Mouse (Mus musculus): ENCODE data around the gene Slc26a3.
A peak's percentile ranks its signal among the peaks of the same experiment; 100 is the strongest.

Gene Slc26a3

DNA sequence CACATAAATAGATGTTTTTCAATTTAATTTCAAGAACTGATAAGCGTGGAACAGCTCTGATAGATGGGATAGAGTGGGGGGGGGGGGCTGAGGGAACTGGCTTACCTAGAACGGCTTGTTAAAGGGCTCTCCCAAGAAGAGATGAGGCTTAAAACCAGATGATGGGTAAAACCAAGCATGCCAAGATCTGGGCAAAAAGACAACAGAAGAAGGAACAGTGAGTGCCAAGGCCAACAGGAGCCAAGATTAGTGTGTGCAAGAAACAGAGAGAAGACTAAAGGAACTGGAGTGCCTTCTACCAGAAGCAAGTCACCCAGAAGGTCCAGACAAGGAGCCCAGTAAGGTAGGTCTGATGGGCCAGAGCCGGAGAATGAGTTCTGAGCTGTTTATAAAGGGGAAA lies at the start of gene Slc26a3:
Gene Slc26a3 (plus strand): TSS at position 301 of the 400 bp plus-strand sequence.
- no peak for DNase-seq (ENCODE audit: low spot score)

DNA sequence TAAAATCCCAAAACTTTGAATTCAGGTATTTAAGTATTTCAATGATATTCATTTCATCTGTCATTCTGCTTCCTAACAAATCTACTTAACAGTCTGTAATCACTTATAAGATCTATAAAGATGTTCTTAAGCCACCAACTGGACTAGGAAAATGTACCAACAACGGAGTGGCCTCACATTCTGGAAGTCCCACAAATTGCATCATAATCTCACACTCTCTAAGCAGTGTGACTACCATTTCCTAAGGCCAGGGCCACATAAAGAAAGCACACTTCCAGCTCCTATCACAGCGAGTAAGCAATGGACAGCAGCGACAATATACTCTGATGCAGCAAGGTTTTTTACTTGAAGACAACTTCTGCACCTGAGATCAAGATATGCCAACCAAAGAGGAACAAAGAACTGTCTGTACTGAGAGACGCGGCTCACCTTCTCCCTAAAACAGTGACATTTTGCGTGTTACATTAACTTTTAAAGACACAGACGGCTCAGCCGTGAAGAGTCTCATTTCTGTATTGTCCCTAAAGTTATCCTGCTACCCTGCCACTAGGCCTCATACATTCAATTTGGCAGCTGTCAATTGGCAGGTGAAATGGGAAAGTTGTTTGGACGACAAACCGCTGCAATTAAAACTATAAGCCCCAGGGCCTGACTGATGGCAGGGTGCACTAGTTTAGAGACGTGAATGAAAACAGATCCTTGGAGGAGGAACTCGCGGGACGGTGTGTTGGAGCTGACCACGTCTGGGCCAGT lies 40.3 kb upstream of the Slc26a3 start:
- no peak for DNase-seq (ENCODE audit: low spot score)

DNA sequence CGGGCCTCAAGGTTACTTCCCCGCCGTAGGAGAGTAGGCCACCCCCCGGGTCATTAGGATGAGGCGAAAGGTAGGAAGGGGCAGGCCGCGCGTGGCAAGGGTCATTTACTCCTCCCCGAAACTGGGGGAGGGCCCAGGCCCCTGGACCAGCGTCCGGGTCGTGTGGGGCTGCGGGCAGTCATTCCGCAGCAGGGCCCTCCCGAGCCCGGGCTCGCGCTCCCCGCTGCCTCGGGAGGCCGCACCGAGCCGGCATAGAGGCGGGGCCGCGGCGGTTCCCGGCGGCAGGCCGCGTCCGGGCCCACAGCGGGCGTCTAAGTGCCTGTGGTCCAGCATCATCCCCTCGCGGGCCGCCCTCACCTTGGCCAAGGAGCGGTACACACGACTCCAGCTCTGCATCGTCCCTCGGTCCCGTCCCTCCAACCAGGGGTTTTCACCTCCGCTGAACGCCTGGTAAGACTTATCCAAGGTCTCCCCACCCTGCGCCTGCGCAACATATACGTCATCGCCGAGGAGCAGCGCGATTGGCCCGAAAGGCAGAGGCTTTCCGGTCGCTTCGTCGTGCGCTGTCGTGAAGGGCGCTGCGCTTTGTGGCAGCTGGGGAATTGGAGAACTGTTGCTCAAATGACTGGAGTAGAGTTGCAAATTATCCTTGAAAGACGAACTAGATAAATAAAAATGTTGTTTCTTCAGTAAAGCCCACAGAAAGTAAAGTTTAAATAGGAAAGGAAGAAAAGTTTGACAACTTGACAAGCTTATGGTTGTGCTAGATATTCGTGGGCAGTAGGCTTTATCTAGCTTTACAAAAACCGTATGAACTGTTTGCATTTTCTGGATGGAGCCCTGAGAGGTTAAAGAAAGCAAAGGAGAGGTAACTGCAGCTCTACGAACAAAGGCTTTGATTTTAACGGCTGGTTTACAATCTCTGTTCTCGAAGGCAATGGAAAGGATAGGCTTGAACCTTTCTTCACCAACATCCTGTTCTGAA lies 39.4 kb upstream of the Slc26a3 start, which contains the start of gene Dld:
Gene Dld (minus strand): TSS at position 510 of the 985 bp plus-strand sequence.
- peak; percentile 98 for DNase-seq (ENCODE audit: low spot score)

DNA sequence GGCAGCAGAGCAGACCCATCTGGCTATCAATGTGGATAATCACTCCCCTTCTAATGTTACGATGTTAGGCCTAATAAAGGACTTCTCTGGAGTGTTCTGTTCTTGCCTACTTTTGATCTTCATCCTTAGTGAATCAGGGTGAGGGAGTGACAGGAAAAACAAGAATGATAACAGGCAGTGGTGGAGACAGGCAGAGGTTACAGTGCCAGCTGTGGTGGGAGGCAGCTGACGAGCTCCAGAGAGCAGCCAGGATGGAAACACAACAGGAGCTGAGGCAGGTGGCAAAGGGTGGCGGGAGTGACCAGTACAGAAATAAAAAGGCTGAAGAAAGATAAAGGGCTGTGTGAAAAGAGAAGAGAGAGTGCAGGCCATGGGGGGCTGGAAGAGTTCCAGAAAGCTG lies 24.2 kb upstream of the Slc26a3 start:
- DNase-seq (ENCODE audit: low spot score): no peak

DNA sequence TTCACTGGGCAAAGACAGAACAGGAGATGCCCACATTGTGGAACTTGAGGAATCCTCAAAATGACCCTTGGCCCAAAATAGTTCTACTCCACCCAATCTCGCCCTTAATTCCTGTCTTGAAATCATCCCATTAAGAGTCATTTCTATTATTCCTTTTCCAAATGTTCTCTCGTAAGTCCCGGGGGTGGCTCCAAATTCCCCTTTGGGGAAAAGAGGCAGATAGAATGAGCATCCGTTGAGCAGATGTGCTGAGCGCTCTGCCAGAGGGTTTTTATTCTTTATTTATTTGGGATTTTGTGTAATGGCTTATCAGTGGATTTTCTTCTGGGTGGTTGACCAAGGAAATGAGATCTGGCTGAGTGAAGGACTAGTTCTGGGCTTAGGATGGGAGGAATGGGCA lies 22.9 kb upstream of the Slc26a3 start:
- no peak for DNase-seq (ENCODE audit: low spot score)

DNA sequence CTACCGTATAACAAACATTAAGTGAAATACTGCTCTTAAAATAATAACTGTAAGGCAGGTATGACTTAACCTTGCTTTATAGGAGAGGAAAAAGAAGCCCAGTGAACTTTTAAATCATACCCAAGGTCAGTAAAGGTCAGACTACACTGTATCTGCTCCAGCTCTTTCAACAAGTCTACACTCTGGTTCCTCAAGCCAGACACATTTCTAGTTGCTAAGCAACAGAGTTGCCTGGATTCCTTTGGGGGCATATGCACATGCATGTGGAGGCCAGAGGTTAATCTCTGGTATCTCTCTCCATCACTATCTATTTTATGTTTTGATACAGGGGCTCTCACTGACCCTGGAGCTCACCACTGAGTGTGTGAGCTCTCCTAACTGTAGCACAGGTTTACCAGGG lies 21.6 kb upstream of the Slc26a3 start:
- no peak for DNase-seq (ENCODE audit: low spot score)

DNA sequence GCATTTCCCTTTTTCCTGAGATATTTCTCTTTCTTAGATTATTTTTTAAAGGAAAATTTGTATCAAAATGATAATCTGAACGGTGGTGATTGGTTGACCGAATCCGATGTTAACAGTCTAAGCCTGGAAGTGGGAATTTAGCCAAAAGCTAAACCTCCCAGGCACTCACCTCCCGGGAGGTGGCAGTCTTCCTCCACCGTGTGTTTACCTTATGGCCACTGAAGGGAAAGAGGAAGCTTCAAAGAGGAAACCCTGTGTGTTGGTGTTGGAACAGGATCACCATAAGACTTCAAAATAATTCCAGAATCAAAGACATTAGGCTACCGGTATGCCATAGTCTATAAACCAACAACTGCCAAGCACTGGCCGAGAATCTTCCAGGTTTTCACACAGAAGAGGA lies 21.0 kb upstream of the Slc26a3 start:
- DNase-seq (ENCODE audit: low spot score): no peak

DNA sequence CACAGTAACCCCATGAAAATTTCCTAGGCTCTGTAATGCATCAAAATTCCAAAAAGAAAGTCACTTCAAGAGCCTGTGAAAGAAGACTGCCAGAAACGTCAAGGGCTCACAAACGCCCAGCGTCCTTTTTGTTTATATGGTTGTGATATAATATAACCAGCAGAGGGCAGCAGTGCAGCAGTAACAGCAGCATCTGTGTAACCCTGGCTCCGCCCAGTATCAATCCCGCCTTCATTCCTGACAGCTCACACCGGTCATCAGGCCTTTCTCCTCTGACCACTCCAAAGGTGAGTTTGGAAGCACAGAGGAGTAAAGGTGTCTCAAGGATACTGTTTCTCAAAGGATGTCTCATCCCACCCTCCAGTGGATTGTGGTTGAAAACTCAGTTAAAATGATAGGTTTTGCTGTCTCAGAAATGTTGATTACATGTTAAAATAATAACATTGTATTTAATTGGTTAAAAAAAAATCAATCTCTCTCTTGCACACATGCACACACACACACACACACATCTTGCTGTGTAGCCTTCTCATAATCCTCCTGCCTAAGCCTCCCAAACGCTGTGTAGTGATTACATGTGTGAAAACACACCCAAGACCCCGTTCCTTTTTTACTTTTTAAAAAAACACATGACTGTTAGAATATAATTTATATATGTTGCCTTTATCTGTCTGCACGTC lies 15.9 kb upstream of the Slc26a3 start:
- DNase-seq (ENCODE audit: low spot score): peak; percentile 45

DNA sequence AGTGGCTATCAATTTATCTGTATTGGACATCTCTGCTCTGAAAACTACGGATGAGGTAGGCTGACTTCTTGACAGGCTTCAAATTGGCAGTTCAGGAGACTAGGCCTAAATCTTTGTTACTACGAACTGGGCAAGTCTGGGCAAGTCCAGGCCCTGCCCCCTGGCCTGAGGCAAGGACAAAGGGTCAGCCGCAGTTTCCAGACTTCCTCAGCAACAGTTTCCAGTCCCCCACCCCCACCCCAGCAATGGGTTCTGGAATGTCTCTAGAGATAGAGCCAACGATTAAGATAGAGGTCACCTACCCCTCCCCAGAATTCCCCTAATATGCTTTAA lies 15.4 kb upstream of the Slc26a3 start:
- no peak for DNase-seq (ENCODE audit: low spot score)

DNA sequence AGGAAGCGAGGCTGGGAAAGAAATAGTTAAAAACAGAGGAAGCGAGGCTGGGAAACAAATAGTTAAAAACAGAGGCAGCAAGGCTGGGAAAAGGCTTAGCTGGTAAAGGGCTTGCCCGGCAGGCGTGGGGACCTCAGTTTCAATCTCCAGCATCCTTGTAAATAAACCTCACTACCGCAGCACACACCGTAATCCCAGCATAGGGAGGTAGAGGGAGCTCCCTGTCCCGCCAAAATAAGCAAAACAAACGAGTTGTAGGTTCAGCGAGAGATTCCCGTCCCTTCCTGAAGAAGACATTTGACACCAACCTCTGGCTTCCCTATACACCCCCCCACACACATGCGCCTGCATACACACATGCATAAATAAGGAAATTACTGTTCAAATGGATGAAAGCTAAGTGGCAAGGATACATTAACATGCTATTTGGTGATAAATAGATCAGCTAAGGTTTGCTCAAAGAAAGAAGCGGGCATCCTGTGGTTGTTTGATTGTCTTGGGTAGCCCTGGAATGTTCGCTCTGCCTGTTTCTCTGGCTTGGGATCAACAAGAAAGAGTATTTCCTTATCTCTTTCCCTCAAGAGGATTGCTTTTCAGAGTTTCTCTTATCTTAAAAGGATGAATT lies 14.2 kb upstream of the Slc26a3 start:
- DNase-seq (ENCODE audit: low spot score): no peak

DNA sequence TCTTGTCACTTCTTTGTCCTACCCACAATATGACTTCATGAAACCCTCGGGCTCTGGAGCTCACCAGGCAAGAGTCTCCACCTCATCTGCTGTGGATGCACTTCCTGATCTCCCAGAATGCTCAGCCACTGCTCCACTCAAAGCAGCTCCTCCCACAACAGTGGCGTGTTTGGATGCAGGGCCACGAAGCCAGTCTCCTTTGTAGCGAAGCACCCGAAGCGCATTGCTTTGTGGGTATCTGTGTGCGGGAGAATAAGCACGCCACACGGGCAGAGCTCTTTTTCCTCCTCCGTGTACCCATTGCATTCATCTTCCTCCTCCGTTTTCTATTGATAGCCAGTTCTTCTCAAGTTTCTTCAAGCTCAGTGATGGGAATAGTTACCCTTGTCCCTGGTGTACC lies 13.4 kb upstream of the Slc26a3 start:
- no peak for DNase-seq (ENCODE audit: low spot score)

DNA sequence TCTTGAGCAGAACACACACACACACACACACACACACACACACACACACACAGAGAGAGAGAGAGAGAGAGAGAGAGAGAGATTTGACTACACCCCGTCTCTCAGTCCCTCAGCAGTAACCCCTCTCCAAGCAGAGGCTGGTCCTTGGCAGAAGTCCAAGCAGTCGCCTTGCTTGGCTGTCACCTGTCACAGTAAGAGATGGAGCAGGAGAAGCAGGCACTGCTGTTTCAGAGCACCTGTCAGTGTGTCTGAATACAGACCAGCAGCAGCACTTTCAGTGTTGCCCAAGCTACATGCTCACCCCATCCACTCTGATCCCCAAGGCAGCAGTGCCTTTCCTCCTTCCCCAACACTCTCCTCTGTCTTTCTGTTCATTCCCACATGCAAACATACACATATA lies 9.8 kb upstream of the Slc26a3 start:
- DNase-seq (ENCODE audit: low spot score): no peak

DNA sequence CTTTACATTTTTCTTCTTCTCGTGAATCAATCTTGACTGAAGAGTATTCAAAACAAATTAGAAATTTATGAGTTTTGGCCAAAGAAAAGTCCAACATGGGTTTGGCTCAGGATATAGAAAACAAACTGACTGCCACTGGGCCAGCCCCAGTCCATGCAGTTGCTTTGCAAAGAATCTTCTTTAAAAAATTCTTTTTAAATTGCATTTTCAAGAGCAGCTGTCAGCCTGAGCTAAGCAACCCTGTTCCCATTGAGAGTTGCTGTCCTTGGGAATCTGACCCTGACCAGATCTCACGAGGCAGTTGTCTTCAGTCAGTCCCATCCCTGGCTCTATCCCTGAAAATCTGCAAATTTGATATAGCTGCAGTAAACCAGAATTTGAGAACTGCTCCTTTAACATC lies 8.2 kb upstream of the Slc26a3 start:
- DNase-seq (ENCODE audit: low spot score): no peak

DNA sequence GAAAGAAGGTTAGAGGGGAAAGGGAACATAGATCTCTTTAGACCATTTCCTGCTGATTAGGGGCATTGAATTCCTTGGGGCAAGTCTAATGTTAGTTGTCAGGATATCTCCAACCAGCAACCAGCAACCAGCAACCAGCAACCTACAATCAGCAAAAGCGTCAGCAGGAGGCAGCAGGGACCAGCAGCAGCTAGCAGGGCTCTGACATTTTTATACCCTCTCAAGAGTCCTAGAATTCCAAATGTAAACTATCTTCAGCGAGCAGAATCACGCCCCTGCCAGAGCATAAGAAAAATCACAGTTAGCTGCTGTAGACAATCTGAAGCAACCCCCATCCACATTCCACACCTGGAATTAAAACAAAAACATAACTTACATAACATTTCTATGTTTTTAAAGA lies 3.4 kb upstream of the Slc26a3 start:
- no peak for DNase-seq (ENCODE audit: low spot score)

DNA sequence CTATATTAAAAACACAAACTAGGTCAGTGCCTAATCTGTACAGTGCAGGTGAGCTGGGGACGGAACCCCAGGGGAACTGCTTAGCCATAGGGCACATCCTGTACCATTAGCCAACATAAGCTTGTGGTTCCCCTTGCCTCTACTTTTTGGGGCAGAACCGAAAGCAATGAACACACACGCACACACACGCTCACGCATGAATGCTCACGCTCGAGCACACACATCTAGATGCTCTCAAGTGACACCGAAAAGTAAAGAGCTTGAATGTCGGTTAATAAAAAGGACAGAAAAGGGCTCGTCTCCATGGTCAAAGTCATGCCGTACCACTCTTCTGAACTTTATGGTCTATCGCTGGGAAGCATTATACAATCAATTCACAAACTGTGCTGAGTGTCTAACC lies 1.0 kb downstream of the Slc26a3 start:
- no peak for DNase-seq (ENCODE audit: low spot score)

DNA sequence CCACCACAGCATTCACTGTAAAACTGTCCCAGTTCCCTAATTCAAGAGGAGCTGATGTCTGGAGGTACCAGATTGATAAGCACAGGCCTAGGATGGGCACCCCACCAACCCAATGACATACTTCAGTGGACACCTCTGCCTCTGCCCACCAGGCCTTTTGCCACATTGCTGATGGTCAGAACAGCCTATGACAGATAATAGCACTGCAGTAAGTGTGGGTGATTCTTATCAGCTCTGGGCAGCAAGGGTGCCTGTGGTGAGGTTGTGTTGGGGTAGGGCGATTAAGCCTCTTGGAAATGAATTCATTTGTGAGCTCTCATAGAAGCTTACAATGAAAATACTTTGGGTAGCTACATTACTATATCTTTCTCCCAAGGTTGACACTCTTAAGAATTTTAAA lies 5.2 kb downstream of the Slc26a3 start:
- no peak for DNase-seq (ENCODE audit: low spot score)

DNA sequence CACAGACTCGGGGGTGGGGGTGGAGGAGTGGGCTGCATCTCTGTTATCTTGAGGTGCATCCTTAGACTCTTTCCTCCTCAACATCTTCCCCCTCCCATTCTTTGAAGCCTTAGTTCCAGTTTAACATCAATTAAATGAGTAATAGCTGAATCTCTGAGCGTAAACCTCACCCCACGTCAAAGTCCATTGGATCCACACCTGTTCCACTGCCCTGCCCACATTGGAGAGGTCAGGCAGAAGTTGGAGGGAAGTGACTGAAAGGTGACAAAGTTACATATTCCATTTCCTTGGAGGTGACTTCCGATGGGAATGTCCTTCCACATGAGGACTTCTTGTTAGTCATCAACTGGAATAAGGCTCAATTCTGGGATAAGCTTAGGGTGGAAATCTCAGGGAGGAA lies 7.0 kb downstream of the Slc26a3 start:
- no peak for DNase-seq (ENCODE audit: low spot score)

DNA sequence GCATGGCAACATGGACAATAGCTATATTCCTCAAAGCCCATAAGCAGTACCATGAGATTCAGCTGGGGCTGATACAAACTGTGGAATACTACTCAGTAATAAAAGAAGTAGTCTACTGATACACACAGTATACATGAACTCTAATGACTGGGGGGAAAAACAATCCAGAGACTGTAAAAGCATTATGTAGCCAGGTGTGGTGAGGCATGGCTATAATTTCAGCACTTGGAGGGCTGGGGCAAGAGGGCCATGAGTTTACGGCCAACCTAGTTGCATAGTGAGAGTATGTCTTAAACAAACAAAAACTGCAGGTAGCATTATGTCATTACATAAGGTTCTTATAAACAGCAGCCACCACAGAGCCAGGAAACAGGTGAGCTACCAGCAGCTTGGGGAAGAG lies 10.2 kb downstream of the Slc26a3 start:
- no peak for DNase-seq (ENCODE audit: low spot score)

DNA sequence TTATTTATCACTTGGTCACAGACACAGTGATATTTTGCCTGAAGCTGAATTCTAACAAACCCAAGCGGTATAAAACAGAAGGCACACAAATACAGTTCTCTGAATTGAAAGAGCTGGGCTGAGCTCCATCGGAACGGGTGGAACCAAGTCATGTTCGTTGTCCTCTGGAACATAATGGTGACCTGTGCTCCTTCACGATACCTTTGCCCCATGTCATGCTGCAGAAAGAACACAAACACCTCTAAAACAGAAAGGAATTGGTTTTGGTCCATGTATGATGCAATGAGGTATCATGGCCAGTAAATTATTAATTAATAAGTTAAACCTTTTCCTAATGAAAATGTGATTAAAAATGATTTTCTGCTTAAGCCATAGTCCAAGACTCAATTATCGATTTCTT lies 11.3 kb downstream of the Slc26a3 start:
- DNase-seq (ENCODE audit: low spot score): no peak

DNA sequence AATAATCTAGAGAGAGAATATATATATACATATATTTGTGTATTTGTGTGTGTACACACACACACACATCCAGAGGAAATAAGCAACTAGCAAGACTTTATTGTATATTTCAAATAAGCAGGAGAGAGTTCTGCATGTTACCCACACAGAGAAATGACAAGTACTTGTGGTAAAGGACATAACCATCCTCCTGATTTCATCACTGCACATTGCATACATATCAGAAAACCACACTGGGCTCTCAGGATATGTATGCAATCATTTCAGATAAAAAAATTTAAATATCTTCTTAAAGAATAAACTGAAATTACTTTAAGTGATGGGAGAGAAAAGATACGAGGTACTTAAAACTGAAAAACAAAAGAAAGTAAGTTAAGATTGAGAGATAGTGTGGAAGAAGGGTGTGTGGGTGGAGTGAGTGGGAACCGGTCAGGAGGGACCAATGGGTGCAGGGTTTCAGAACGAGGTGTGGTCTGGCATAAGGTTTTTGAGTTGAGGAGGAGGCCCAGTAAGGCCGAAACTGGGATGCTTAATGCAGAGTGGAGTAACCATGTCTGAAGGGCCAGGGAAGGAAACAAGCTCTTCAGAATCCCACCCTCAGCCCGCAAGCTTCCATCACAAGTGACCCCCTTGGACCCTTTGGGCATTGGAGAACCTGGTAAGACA lies 14.0 kb downstream of the Slc26a3 start:
- DNase-seq (ENCODE audit: low spot score): no peak

DNA sequence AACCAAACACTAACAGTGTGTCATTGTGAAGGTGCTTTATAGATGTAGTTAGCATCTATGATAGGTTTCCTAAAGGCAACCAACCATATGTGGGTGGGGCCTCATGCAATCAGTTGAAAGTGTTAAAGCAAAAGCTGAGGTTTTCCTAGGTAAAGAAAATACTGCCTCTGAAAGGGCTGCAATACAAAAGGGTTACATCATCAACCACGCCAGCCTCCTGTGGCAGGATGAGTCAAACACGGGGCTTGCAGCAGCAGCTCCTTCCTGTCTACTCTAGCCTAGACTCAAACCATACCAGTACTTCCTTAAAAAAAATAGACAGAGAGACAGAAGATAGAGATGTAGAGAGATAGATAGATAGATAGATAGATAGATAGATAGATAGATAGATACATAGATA lies 25.3 kb downstream of the Slc26a3 start:
- DNase-seq (ENCODE audit: low spot score): no peak
